Mouse (Mus musculus): Measurements from ENCODE around the gene Cnot2.

DNA sequence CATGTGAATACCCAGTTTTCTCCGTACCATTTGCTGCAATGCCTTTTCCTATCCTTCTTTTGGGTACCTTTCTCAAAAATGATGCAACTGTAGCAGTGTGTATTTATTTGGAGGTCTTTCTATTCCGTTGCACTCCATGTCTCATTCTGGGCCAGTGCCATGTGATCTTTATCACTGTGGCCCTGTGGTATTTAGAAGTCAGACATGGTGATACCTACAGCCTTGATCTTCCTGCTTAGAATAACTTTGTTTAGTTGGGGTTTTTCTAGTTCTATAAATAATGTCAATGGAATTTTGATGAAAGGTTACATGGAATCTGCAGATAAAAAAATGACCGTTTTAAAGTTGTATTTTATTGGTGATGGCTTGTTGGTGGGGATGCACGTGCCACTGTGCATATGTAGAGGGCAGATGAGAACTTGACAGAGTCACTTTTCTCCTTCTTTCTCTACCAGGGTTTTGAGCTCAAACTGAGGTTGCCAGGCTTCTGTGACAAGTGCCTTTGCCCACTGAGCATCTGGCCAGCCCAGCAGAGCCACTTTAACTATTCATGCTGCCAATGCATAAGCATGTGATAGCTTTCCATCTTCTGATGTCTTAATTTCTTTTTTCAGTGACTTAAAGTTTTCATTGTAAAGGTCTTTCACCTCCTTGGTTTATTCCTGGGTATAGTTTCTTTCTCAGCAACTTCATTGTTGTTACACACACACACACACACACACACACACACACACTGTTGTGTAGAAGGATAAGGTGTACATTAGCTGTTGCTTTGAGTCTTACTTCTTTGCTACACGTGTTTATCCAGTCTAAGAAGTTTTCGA lies 23.0 kb upstream of the Cnot2 start:
- TF ChIP-seq CTCF (IDR thresholded peaks at IDR 0.05; ENCODE audit: control insufficient read depth, insufficient read depth, insufficient read length): no peak
- TF ChIP-seq MYOD1 (IDR thresholded peaks at IDR 0.05; ENCODE audit: control insufficient read depth, insufficient read length, low read depth): no peak
- no peak for TF ChIP-seq MAX (IDR thresholded peaks at IDR 0.05)
- TF ChIP-seq USF1 (IDR thresholded peaks at IDR 0.05; ENCODE audit: low read depth): no peak

All from C2C12 (cell line).